Mouse (Mus musculus) T-helper 2 cell (primary cell): ENCODE data around the gene Olfr1461.

Source experiments
- in situ Hi-C: fragments of 300-600 bp; cut with MboI, MseI; formaldehyde crosslinking; loops from one replicate; pipeline ENCODE4 v1.15.1; 2025; ENCODE audit warnings: high pct_unique_total_duplicates

Olfr1461 gene

DNA sequence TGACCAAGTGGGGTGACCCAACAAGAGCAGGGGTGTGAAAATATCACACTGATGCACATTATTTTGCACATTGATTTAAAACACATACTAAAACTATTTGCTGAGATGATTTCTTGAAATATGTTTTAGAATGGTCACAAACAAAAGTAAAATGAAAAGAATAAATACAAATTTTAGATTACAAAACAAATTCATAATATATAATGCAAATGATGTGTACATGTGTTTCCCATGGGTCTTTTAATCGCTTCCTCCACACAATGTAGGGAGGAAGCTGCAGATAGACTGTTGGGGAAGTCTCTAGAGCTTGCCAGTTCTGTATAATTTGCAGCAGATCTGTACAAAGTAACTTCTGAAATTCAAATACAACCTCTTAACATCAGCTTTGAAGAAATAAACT lies at the start of gene Olfr1461:
Olfr1461 (plus strand) TSS at position 301 of the 400 bp plus-strand sequence.
- in situ Hi-C loops, result no loop called here

GRCm38 (mm10) chr19:13149449-13149848 lies 13.4 kb upstream of the Olfr1461 start, which contains the start of gene Olfr1459:
TSS of gene Olfr1459 (minus strand) at chr19:13149549.
- in situ Hi-C loops, result no loop called here

DNA sequence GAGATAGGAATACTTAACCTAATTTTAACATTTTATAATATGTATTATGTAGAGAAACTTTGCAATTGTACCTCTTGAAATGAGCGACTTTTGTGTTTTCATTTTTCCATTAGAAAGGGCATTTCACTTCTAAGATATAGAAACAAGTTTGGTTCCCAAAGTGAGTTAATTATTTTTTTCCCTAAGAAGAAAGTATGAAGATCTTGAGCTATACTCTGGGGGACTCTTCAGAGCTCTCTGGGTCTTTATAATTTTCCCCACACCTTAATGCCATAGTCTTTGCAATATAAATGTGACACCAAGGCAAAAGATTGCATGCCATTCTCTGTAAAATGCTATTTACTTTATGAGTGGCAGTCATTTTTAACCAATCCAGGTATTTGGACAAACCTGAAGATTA lies 22.6 kb downstream of the Olfr1461 start, which contains the start of gene Olfr1462:
Olfr1462 (plus strand) TSS at position 301 of the 400 bp plus-strand sequence.
- in situ Hi-C loops, result no loop called here
